Mouse (Mus musculus): ENCODE results near the gene Raver1.

- TF ChIP-seq CTCF (IDR thresholded peaks at IDR 0.05; ENCODE audit: borderline replicate concordance, extremely low read depth, insufficient read depth, insufficient read length) (no peak), POLR2A (IDR thresholded peaks at IDR 0.05; ENCODE audit: borderline replicate concordance, extremely low read depth, insufficient read depth, insufficient read length, poor library complexity, severe bottlenecking) (no peak)
Measured at GRCm38 (mm10) chr9:21034481-21035085, 57.2 kb downstream of the Raver1 start.

Data from brain, embryonic 14.5 days (tissue).